Mouse (Mus musculus): ENCODE measurements at regions not wholly inside any gene's neighbourhood (a gene's known extent, or its start where the extent isn't known, plus 50 kb on each side); places are given as distances from the start of the nearest gene placed in this dataset.

- TF ChIP-seq USF1 (IDR thresholded peaks at IDR 0.05; ENCODE audit: low read depth, low read length) = no peak
- TF ChIP-seq ZC3H11A (IDR thresholded peaks at IDR 0.05; ENCODE audit: low read depth, low read length) = no peak
- Histone ChIP-seq H3K4me3 (ENCODE audit: control insufficient read depth in 1 of 2, insufficient read depth in 1 of 2, low read depth in 2 of 2, low read length in 2 of 2) (no peak overlapping the region), H3K79me2 (ENCODE audit: control insufficient read depth, insufficient read depth, low read length, poor library complexity) (no peaks in the 10 kb centered on the region), H3K9ac (ENCODE audit: control insufficient read depth, low read depth, low read length, poor library complexity, severe bottlenecking) (no peak overlapping the region), H3K27me3 (ENCODE audit: control insufficient read depth in 1 of 2, insufficient read depth in 2 of 2, low read length in 2 of 2) (no peaks in the 10 kb centered on the region), H3K36me3 (ENCODE audit: control insufficient read depth in 1 of 2, insufficient read depth in 2 of 2, low read length in 2 of 2) (no peaks in the 10 kb centered on the region), H3K4me1 (ENCODE audit: control insufficient read depth in 1 of 2, insufficient read depth in 2 of 2, low read length in 2 of 2) (no peaks in the 10 kb centered on the region), H3K9me3 (replicated peaks; ENCODE audit: insufficient read depth, low read length) (no peaks in the 10 kb centered on the region), H3K27ac (ENCODE audit: control insufficient read depth, low read depth, low read length) (no peak overlapping the region)
- no peak for DNase-seq (ENCODE audit: low read depth, low spot score)
Observed at GRCm38 (mm10) chr8:115514485-115514884, 193.1 kb downstream of the Maf start.

- H3K4me1 ChIP-seq (ENCODE audit: control insufficient read depth in 1 of 2, insufficient read depth in 2 of 2, low read length in 2 of 2) = no peaks in the 10 kb centered on the region
- H3K27me3 ChIP-seq (ENCODE audit: control insufficient read depth in 1 of 2, insufficient read depth in 2 of 2, low read length in 2 of 2) = no peaks in the 10 kb centered on the region
- H3K36me3 ChIP-seq (ENCODE audit: control insufficient read depth in 1 of 2, insufficient read depth in 2 of 2, low read length in 2 of 2) = no peaks in the 10 kb centered on the region
- H3K27ac ChIP-seq (ENCODE audit: control insufficient read depth, low read depth, low read length) = no peak overlapping the region
- TF ChIP-seq GATA1 (IDR thresholded peaks at IDR 0.05; ENCODE audit: low read depth, low read length) = no peak
- no peak for TF ChIP-seq CTCF (IDR thresholded peaks at IDR 0.05 in 2 of 3, conservative IDR thresholded peaks at IDR 0.05 in 1 of 3; ENCODE audit: control insufficient read depth in 1 of 3, insufficient read depth in 1 of 3, low read depth in 2 of 3, low read length in 3 of 3, poor library complexity in 1 of 3, severe bottlenecking in 1 of 3)
- no peak for TF ChIP-seq MAFK (IDR thresholded peaks at IDR 0.05; ENCODE audit: borderline replicate concordance, low read depth, low read length)
- no peak for TF ChIP-seq E2F4 (IDR thresholded peaks at IDR 0.05; ENCODE audit: borderline replicate concordance, low read depth, low read length)
- no peak for TF ChIP-seq CHD2 (IDR thresholded peaks at IDR 0.05; ENCODE audit: low read length)
- TF ChIP-seq BHLHE40 (IDR thresholded peaks at IDR 0.05; ENCODE audit: borderline replicate concordance, low read depth, low read length) = no peak
- no peak for TF ChIP-seq TBP (IDR thresholded peaks at IDR 0.05; ENCODE audit: low read depth, low read length)
- TF ChIP-seq NELFE (IDR thresholded peaks at IDR 0.05; ENCODE audit: low read depth, low read length) = no peak
- TF ChIP-seq MAX (IDR thresholded peaks at IDR 0.05; ENCODE audit: low read length) = no peak
- no peak for TF ChIP-seq EP300 (IDR thresholded peaks at IDR 0.05; ENCODE audit: low read depth in 1 of 2, low read length in 2 of 2)
- TF ChIP-seq MYC (IDR thresholded peaks at IDR 0.05; ENCODE audit: low read depth, low read length) = no peak
- TF ChIP-seq ETS1 (IDR thresholded peaks at IDR 0.05; ENCODE audit: low read depth, low read length) = no peak
- no peak for TF ChIP-seq USF2 (IDR thresholded peaks at IDR 0.05; ENCODE audit: borderline replicate concordance in 1 of 2, insufficient read depth in 1 of 2, low read depth in 1 of 2, low read length in 2 of 2)
- TF ChIP-seq HCFC1 (IDR thresholded peaks at IDR 0.05; ENCODE audit: low read depth, low read length) = no peak
- no peak for TF ChIP-seq ZC3H11A (IDR thresholded peaks at IDR 0.05; ENCODE audit: low read depth, low read length)
- TF ChIP-seq USF1 (IDR thresholded peaks at IDR 0.05; ENCODE audit: low read depth, low read length) = no peak
- no peak for TF ChIP-seq POLR2A (IDR thresholded peaks at IDR 0.05; ENCODE audit: control insufficient read depth in 1 of 2, insufficient read depth in 1 of 2, low read depth in 1 of 2, low read length in 2 of 2, poor library complexity in 1 of 2)
- TF ChIP-seq MYB (IDR thresholded peaks at IDR 0.05; ENCODE audit: low read depth, low read length) = no peak
- H3K9me3 ChIP-seq (replicated peaks; ENCODE audit: insufficient read depth, low read length) = no peaks in the 10 kb centered on the region
- H3K9ac ChIP-seq (ENCODE audit: control insufficient read depth, low read depth, low read length, poor library complexity, severe bottlenecking) = no peak overlapping the region
- H3K79me2 ChIP-seq (ENCODE audit: control insufficient read depth, insufficient read depth, low read length, poor library complexity) = no peaks in the 10 kb centered on the region
- no peak overlapping the region for H3K4me3 ChIP-seq (ENCODE audit: control insufficient read depth in 1 of 2, insufficient read depth in 1 of 2, low read depth in 2 of 2, low read length in 2 of 2)
- no peak for DNase-seq (ENCODE audit: low read depth, low spot score)
Observed at GRCm38 (mm10) chr8:115507180-115507579, 200.4 kb downstream of the Maf start.

Data from MEL (cell line).